Mouse (Mus musculus): ENCODE data around the gene Limch1. TPM values are rescaled to one million over a fixed set of nuclear protein-coding genes. Genes with fewer than 3 reads are reported as not detected.

Limch1 gene
- polyA plus RNA-seq, 1 experiment, result 15.7 TPM

DNA sequence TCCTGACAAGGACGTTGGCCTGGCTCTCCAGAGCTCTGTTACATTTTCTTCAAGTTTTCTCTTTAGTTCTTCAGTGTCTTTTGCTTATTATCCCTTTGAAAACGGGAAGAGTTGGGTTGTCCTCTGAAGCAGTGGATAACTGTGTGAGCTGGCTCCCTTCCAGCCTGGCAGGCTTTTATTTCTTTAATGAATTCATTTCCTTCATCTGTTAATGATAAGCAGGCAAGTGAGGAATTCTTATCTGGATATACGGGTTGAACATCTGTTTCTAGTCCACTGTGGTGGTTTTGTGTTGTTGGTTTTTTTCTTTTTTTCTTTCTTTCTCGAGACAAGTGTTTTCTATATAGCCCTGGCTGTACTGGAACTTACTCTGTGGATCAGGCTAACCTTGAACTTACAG is 22.4 kb downstream of the Limch1 start:
- Histone ChIP-seq H3K27me3 (ENCODE audit: control insufficient read depth, insufficient read depth, low read length, poor library complexity, severe bottlenecking) (no peaks in the 10 kb centered on the region), H3K4me3 (ENCODE audit: low read depth, low read length) (no peak overlapping the region), H3K4me1 (ENCODE audit: control insufficient read depth, insufficient read depth, low read length) (no peaks in the 10 kb centered on the region), H3K9me3 (replicated peaks; ENCODE audit: control insufficient read depth, insufficient read depth, low read length, poor library complexity, severe bottlenecking) (no peaks in the 10 kb centered on the region), H3K36me3 (ENCODE audit: control insufficient read depth, insufficient read depth, low read length, poor library complexity, severe bottlenecking) (no peaks in the 10 kb centered on the region), H3K27ac (ENCODE audit: insufficient read depth, low read length) (no peak overlapping the region), H3K9ac (ENCODE audit: low read depth, poor library complexity, severe bottlenecking) (no peak overlapping the region)
- TF ChIP-seq CTCF (IDR thresholded peaks at IDR 0.05; ENCODE audit: low read depth, low read length), result no peak
- TF ChIP-seq POLR2A (IDR thresholded peaks at IDR 0.05; ENCODE audit: insufficient read depth, low read length), result no peak
- TF ChIP-seq EP300 (IDR thresholded peaks at IDR 0.05; ENCODE audit: insufficient read depth, low read depth, low read length), result no peak

- H3K4me3 ChIP-seq (ENCODE audit: low read depth, low read length), result no peak overlapping the region
- H3K27ac ChIP-seq (ENCODE audit: insufficient read depth, low read length), result no peak overlapping the region
- no peak overlapping the region for H3K9ac ChIP-seq (ENCODE audit: low read depth, poor library complexity, severe bottlenecking)
- no peaks in the 10 kb centered on the region for H3K27me3 ChIP-seq (ENCODE audit: control insufficient read depth, insufficient read depth, low read length, poor library complexity, severe bottlenecking)
- no peaks in the 10 kb centered on the region for H3K36me3 ChIP-seq (ENCODE audit: control insufficient read depth, insufficient read depth, low read length, poor library complexity, severe bottlenecking)
- H3K4me1 ChIP-seq (ENCODE audit: control insufficient read depth, insufficient read depth, low read length), result no peaks in the 10 kb centered on the region
- TF ChIP-seq CTCF (IDR thresholded peaks at IDR 0.05; ENCODE audit: low read depth, low read length), result no peak
- TF ChIP-seq POLR2A (IDR thresholded peaks at IDR 0.05; ENCODE audit: insufficient read depth, low read length), result no peak
- TF ChIP-seq EP300 (IDR thresholded peaks at IDR 0.05; ENCODE audit: insufficient read depth, low read depth, low read length), result no peak
- H3K9me3 ChIP-seq (replicated peaks; ENCODE audit: control insufficient read depth, insufficient read depth, low read length, poor library complexity, severe bottlenecking), result no peaks in the 10 kb centered on the region
These were observed 23.4 kb downstream of the Limch1 start for GRCm38 (mm10) chr5:66769070-66769469.

GRCm38 (mm10) chr5:66769558-66769957 is 23.9 kb downstream of the Limch1 start:
- H3K9me3 ChIP-seq (replicated peaks; ENCODE audit: control insufficient read depth, insufficient read depth, low read length, poor library complexity, severe bottlenecking), result no peaks in the 10 kb centered on the region
- no peak overlapping the region for H3K27ac ChIP-seq (ENCODE audit: insufficient read depth, low read length)
- TF ChIP-seq POLR2A (IDR thresholded peaks at IDR 0.05; ENCODE audit: insufficient read depth, low read length), result no peak
- TF ChIP-seq CTCF (IDR thresholded peaks at IDR 0.05; ENCODE audit: low read depth, low read length), result no peak
- no peak for TF ChIP-seq EP300 (IDR thresholded peaks at IDR 0.05; ENCODE audit: insufficient read depth, low read depth, low read length)
- no peaks in the 10 kb centered on the region for H3K36me3 ChIP-seq (ENCODE audit: control insufficient read depth, insufficient read depth, low read length, poor library complexity, severe bottlenecking)
- H3K27me3 ChIP-seq (ENCODE audit: control insufficient read depth, insufficient read depth, low read length, poor library complexity, severe bottlenecking), result no peaks in the 10 kb centered on the region
- H3K4me1 ChIP-seq (ENCODE audit: control insufficient read depth, insufficient read depth, low read length), result no peaks in the 10 kb centered on the region
- no peak overlapping the region for H3K9ac ChIP-seq (ENCODE audit: low read depth, poor library complexity, severe bottlenecking)
- no peak overlapping the region for H3K4me3 ChIP-seq (ENCODE audit: low read depth, low read length)

GRCm38 (mm10) chr5:66777999-66778710 is 32.5 kb downstream of the Limch1 start:
- Histone ChIP-seq H3K27ac (ENCODE audit: insufficient read depth, low read length) (no peak overlapping the region), H3K9ac (ENCODE audit: low read depth, poor library complexity, severe bottlenecking) (no peak overlapping the region), H3K9me3 (replicated peaks; ENCODE audit: control insufficient read depth, insufficient read depth, low read length, poor library complexity, severe bottlenecking) (no peaks in the 10 kb centered on the region), H3K4me1 (ENCODE audit: control insufficient read depth, insufficient read depth, low read length) (no peaks in the 10 kb centered on the region), H3K4me3 (ENCODE audit: low read depth, low read length) (no peak overlapping the region), H3K36me3 (ENCODE audit: control insufficient read depth, insufficient read depth, low read length, poor library complexity, severe bottlenecking) (no peaks in the 10 kb centered on the region), H3K27me3 (ENCODE audit: control insufficient read depth, insufficient read depth, low read length, poor library complexity, severe bottlenecking) (no peaks in the 10 kb centered on the region)
- TF ChIP-seq CTCF (IDR thresholded peaks at IDR 0.05; ENCODE audit: low read depth, low read length) (no peak), EP300 (IDR thresholded peaks at IDR 0.05; ENCODE audit: insufficient read depth, low read depth, low read length) (no peak), POLR2A (IDR thresholded peaks at IDR 0.05; ENCODE audit: insufficient read depth, low read length) (no peak)

- H3K36me3 ChIP-seq (ENCODE audit: control insufficient read depth, insufficient read depth, low read length, poor library complexity, severe bottlenecking), result no peaks in the 10 kb centered on the region
- H3K9me3 ChIP-seq (replicated peaks; ENCODE audit: control insufficient read depth, insufficient read depth, low read length, poor library complexity, severe bottlenecking), result no peaks in the 10 kb centered on the region
- no peak overlapping the region for H3K9ac ChIP-seq (ENCODE audit: low read depth, poor library complexity, severe bottlenecking)
- TF ChIP-seq EP300 (IDR thresholded peaks at IDR 0.05; ENCODE audit: insufficient read depth, low read depth, low read length), result no peak
- TF ChIP-seq CTCF (IDR thresholded peaks at IDR 0.05; ENCODE audit: low read depth, low read length), result no peak
- TF ChIP-seq POLR2A (IDR thresholded peaks at IDR 0.05; ENCODE audit: insufficient read depth, low read length), result no peak
- no peak overlapping the region for H3K4me3 ChIP-seq (ENCODE audit: low read depth, low read length)
- no peaks in the 10 kb centered on the region for H3K4me1 ChIP-seq (ENCODE audit: control insufficient read depth, insufficient read depth, low read length)
- H3K27ac ChIP-seq (ENCODE audit: insufficient read depth, low read length), result no peak overlapping the region
- no peaks in the 10 kb centered on the region for H3K27me3 ChIP-seq (ENCODE audit: control insufficient read depth, insufficient read depth, low read length, poor library complexity, severe bottlenecking)
These were observed 34.7 kb downstream of the Limch1 start for GRCm38 (mm10) chr5:66780371-66780770.

DNA sequence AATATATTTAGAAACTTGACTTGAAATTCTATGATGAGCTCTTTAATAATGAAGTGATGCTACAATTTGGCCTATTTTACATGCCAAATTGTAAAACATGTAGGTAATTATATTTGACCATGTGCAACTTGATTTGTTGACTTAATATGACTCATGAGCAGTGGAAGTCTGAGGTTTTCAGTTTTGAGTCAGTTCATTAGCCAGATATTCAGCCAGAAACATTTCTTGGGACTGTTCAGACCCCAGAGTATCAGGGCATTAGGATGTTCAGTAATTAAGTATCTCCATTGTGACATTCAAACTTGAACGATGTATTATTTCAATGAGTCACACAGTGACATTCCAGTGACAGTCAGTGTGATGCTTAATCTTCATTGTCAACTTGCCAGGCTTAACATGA is 35.9 kb downstream of the Limch1 start:
- H3K4me3 ChIP-seq (ENCODE audit: low read depth, low read length), result no peak overlapping the region
- H3K4me1 ChIP-seq (ENCODE audit: control insufficient read depth, insufficient read depth, low read length), result no peaks in the 10 kb centered on the region
- TF ChIP-seq CTCF (IDR thresholded peaks at IDR 0.05; ENCODE audit: low read depth, low read length) (no peak), EP300 (IDR thresholded peaks at IDR 0.05; ENCODE audit: insufficient read depth, low read depth, low read length) (no peak), POLR2A (IDR thresholded peaks at IDR 0.05; ENCODE audit: insufficient read depth, low read length) (no peak)

More for the DNA sequence above, 35.9 kb downstream of the Limch1 start:
- Histone ChIP-seq H3K9ac (ENCODE audit: low read depth, poor library complexity, severe bottlenecking) (no peak overlapping the region), H3K9me3 (replicated peaks; ENCODE audit: control insufficient read depth, insufficient read depth, low read length, poor library complexity, severe bottlenecking) (no peaks in the 10 kb centered on the region), H3K27ac (ENCODE audit: insufficient read depth, low read length) (no peak overlapping the region), H3K27me3 (ENCODE audit: control insufficient read depth, insufficient read depth, low read length, poor library complexity, severe bottlenecking) (no peaks in the 10 kb centered on the region), H3K36me3 (ENCODE audit: control insufficient read depth, insufficient read depth, low read length, poor library complexity, severe bottlenecking) (no peaks in the 10 kb centered on the region)
